Mouse (Mus musculus) megakaryocyte, embryonic 14.5 days (primary cell): ENCODE measurements at regions not wholly inside any gene's neighbourhood (a gene's known extent, or its start where the extent isn't known, plus 50 kb on each side); places are given as distances from the start of the nearest gene placed in this dataset.

ENCODE experiments used
- FLI1 ChIP-seq: IDR thresholded peaks from 2 replicates; pipeline ENCODE4 v1.6.1; 2012; ENCODE audit warnings: low read length, inconsistent platforms, mixed read lengths
- GATA1 ChIP-seq: IDR thresholded peaks from 3 replicates; pipeline ENCODE4 v1.6.1; 2012; ENCODE audit warnings: mixed read lengths, low read length, inconsistent platforms, borderline replicate concordance

GRCm38 (mm10) chr3:35693039-35693438 lies 60.9 kb upstream of the Atp11b start:
- no peak for TF ChIP-seq GATA1
- TF ChIP-seq FLI1: no peak
